Mouse (Mus musculus): Measurements from ENCODE around the gene Bcl2l10. TPM values are rescaled to one million over a fixed set of nuclear protein-coding genes. Genes with fewer than 3 reads are reported as not detected.

Gene Bcl2l10
- total RNA-seq (2015; ENCODE audit: low replicate concordance) (not detected in 2 replicates), total RNA-seq (2017; ENCODE audit: low replicate concordance) (not detected in 2 replicates)

DNA sequence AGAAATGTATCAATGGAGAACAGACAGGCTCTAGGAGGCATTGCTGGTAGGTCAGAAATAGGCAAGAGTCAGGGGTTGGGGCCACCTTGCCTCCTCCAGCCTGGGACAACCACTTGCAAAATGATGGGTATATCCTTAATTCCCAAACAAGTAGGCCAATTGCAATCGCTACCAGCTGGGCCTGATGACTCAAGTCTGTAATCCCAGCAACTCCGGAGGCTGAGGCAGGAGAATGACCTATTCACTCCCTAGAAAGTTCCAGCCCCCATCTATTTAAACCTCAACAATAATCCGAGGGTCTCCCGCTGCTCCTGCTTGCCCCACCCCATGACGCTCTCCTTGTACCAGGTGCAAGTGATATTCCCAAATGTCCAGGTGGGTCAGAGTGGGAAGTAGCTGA, at the start of gene Bcl2l10:
TSS of gene Bcl2l10 (plus strand) at position 301 of the 400 bp plus-strand sequence.
- ATAC-seq (replicated peaks; ENCODE audit: low FRiP score, poor library complexity, severe bottlenecking) = no peak

GRCm38 (mm10) chr9:75299342-75299741, 48.2 kb upstream of the Bcl2l10 start:
- no peak for ATAC-seq (replicated peaks; ENCODE audit: low FRiP score, poor library complexity, severe bottlenecking)

DNA sequence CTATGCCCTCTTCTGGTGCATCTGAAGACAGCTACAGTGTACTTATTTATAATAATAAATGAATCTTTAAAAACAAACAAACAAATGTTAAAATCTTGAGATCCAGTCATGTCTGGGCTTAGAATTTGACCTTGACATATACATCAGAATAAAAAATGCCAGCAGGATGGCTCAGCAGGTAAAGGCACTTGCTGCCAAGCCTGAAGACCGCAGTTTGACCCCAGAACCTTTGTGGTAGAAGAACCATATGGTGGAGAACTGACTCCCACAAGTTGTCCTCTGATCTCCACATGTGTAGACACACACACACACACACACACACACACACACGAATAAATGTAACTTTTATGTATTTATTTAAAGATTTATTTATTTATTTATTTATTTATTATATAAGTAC, 44.5 kb upstream of the Bcl2l10 start:
- no peak for ATAC-seq (replicated peaks; ENCODE audit: low FRiP score, poor library complexity, severe bottlenecking)

DNA sequence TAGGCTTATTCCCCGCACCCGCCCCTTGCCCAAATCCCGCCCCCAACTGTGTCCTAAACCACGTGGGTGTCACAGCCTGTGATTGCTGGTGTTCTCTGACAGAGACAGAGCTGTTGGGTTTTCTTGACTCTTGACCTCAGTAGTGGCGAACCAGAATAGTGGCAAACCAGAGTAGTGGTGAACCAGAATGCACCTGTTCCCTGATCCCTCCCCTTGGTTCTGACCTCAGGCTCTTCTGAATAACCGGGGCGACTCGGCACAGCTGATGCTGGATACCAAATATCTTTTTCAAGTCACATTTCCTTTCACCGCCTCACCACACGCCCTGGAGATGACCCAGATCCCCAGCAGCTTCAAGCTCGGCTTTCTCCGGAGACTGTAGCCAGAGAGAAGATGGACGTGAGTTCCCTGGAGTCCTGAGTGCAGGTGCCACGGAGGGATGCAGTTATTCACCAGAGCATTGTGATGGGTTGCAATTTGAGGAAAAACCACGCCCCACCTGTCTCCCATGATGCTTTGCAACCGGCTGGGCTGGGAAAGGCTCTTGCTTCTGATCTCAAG, 43.8 kb upstream of the Bcl2l10 start:
- no peak for ATAC-seq (replicated peaks; ENCODE audit: low FRiP score, poor library complexity, severe bottlenecking)

DNA sequence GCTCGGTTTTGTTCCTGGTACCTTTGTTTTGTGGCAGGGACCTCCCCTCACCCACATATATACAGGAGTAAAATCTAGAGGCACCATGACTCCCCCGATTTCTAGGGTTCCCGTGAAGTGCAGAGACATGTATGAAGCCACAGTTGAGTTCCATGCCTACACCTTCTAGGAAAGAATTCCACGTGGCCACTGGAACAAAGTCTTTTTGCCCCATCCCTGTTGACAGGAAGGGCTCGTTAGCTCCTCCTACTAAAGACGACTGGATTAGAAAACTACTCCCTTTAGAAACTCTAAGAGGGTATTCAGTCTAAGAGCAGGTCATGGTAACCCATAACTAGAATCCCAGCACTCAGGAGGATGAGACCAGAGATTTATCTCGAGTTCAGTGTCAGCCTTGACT, 43.3 kb upstream of the Bcl2l10 start:
- ATAC-seq (replicated peaks; ENCODE audit: low FRiP score, poor library complexity, severe bottlenecking) = no peak

- ATAC-seq (replicated peaks; ENCODE audit: low FRiP score, poor library complexity, severe bottlenecking) = no peak
Observed at GRCm38 (mm10) chr9:75306126-75306898, 41.2 kb upstream of the Bcl2l10 start, which contains the start of gene Gnb5. TSS of gene Gnb5 (plus strand) at chr9:75306288.

GRCm38 (mm10) chr9:75307015-75307414, 40.5 kb upstream of the Bcl2l10 start:
- ATAC-seq (replicated peaks; ENCODE audit: low FRiP score, poor library complexity, severe bottlenecking) = no peak

GRCm38 (mm10) chr9:75308621-75309020, 38.9 kb upstream of the Bcl2l10 start:
- no peak for ATAC-seq (replicated peaks; ENCODE audit: low FRiP score, poor library complexity, severe bottlenecking)

- no peak; the same call in 1 of the 2 replicates for ATAC-seq (replicated peaks; ENCODE audit: low FRiP score, poor library complexity, severe bottlenecking)
Observed at GRCm38 (mm10) chr9:75312008-75312407, 35.5 kb upstream of the Bcl2l10 start.

GRCm38 (mm10) chr9:75313138-75313831, 34.3 kb upstream of the Bcl2l10 start:
- no peak for ATAC-seq (replicated peaks; ENCODE audit: low FRiP score, poor library complexity, severe bottlenecking)

DNA sequence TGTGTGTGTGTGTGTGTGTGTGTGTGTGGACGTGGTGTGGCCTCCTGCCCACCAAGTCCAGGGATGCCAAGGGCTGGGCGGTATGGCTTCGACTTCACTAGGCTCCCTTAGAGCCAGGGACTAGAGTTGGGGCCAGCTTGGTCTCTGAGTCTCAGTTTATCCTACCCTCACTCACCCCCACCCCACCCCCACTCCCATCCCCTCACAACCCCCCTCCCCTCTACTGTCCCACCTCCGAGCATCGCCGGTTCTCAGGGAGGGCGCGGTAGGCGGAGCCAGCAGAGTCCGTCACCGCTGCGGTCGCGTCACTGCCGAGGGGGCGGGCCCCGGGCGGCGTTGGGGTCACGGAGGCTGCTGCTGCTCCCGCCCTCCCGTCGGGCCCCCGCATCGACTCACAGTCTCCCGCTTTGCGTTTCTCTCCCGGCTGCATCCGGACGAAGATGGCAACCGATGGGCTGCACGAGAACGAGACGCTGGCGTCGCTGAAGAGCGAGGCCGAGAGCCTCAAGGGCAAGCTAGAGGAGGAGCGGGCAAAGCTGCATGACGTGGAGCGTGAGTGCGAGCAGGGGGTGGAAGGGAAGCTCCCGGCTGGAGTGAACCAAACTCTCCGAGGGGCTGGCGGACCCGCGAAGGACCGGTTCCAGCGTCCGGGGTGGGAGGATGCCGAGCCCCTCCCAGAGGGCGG, 33.6 kb upstream of the Bcl2l10 start:
- no peak for ATAC-seq (replicated peaks; ENCODE audit: low FRiP score, poor library complexity, severe bottlenecking)

- no peak for ATAC-seq (replicated peaks; ENCODE audit: low FRiP score, poor library complexity, severe bottlenecking)
Observed at GRCm38 (mm10) chr9:75314517-75315105, 32.9 kb upstream of the Bcl2l10 start.

DNA sequence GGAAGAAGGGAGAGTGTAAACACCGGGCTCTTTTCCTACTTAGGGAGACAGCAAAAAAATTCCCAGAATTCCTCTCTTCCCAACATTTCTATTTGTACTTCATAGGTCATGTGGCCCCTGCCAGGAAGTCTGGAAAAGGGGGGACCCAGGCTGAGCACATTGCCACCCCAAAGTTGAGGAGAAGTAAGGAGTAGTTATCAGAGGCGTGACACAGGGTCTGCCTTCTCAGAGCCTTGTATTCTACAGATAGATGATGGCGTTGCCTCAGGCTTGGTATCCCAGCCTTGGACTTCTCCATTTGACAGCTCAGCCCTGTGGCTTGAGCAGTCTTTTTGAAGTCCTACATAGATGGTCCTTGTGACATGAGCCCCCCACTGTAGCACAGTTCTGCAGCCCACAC, 32.3 kb upstream of the Bcl2l10 start:
- ATAC-seq (replicated peaks; ENCODE audit: low FRiP score, poor library complexity, severe bottlenecking) = no peak

GRCm38 (mm10) chr9:75316771-75317170, 30.8 kb upstream of the Bcl2l10 start:
- ATAC-seq (replicated peaks; ENCODE audit: low FRiP score, poor library complexity, severe bottlenecking) = no peak

GRCm38 (mm10) chr9:75318196-75318595, 29.4 kb upstream of the Bcl2l10 start:
- no peak for ATAC-seq (replicated peaks; ENCODE audit: low FRiP score, poor library complexity, severe bottlenecking)

DNA sequence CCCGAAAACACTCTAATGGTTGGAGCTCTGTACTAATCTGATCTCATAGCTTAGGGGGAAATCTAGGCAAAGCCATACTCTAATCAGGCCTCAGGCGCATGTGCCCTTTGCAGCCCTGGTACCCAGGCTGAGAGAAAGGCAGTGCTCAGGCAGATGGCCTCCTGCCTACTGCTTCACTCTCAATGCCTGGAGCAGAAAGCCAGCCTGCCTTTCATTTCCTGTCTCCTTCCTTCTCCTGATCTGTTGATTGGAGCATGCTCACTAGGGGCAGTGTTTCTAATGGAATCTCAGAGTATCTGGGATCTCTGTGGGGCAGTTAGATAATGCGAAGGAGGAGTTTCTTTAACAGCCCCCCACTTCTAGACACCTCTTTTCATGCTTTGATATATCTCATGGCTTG, 28.2 kb upstream of the Bcl2l10 start:
- no peak for ATAC-seq (replicated peaks; ENCODE audit: low FRiP score, poor library complexity, severe bottlenecking)

DNA sequence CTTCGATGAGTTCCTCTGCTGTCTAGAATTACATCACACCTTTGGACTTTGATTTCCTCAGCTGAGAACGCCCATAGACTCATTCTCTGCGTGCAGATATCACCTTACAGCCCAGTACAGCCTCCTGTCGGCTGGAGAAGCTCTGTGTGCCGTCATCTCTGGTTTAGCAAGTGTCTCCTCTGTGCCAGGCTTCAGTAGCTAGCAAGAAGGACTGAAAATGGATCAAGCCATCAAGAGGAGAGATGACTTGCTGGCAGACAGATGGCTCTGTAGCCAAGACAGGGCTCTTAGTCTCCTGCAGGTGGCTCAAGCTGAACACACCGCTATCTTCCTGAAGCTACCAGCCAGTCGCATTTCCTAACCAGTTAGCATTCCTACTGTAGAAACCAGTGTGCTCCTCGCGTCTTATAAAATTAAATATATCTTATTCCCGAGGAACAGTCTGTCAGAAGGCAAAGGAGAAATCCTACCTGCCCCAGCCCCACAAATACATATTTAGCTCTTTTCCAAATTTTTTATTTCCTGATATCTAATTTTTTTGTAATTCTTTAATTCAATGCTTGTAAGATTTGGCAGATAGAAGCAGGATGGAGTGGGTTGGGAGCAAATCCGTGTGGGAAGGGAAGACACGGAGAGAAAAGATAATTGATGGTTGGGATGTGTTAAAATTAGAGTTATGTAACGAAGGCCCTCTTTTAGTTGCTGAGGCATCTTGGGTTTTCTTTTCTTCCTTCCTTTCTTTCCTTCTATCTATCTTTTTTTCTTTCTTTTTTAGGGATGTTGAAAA, 25.3 kb upstream of the Bcl2l10 start:
- no peak for ATAC-seq (replicated peaks; ENCODE audit: low FRiP score, poor library complexity, severe bottlenecking)

DNA sequence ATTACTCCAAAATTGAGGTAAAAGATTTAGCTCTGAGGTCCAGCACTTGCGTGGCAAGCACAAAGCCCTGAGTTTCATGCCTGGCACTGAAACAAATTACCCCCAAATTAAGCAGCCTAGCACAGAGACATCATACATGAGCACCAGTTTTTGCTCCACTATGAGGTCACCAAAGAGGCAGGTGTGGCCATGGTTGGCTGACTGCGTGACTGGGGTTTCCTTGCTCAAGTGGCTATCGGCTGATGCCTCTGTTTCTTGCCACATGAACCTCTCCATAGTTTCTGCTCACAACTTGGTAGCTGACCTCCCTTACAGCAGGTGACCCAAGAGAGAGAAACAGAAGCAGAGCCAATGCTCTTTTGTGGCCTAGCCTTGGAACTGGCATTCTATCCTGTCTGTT, 19.5 kb upstream of the Bcl2l10 start:
- ATAC-seq (replicated peaks; ENCODE audit: low FRiP score, poor library complexity, severe bottlenecking) = no peak

DNA sequence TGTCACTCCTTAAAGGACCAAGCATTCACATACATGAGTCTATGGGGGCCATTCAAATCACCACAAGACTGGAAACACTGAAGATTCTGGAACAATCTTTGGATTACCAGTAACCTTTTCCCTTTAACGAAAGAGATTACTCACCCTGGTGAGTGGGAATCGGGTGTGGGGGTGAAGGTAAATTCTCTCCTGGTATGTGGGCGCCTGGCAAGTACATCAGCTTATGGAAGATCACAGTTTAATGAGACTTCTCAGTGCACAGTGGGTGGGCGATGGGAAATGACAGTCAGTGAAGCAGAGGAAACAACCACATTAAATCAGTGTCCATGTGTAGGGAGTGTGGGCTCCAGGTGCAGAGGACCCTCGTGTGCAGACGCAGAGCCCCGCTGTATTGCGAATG, 16.7 kb upstream of the Bcl2l10 start:
- ATAC-seq (replicated peaks; ENCODE audit: low FRiP score, poor library complexity, severe bottlenecking) = no peak
